Mouse (Mus musculus): ENCODE results near the gene Kctd14. TPM values are rescaled to one million over a fixed set of nuclear protein-coding genes. Genes with fewer than 3 reads are reported as not detected.

Kctd14 gene
- polyA plus RNA-seq, 1 experiment from 2014 or later, result not detected

GRCm38 (mm10) chr7:97434517-97434916 is 16.6 kb upstream of the Kctd14 start:
- H3K27me3 ChIP-seq, result no peaks in the 10 kb centered on the region
- no peak for TF ChIP-seq CTCF (IDR thresholded peaks at IDR 0.05)
- ChIA-PET POLR2A (no interaction called here), CTCF (interaction anchor here (1.5 to 2.1 kb wide), 3 partner anchors 9 to 20 kb away, joined by 3 to 7 read pairs (median 4); no protein-coding TSS in a partner anchor)
- ATAC-seq (no peak), DNase-seq (ENCODE audit: low read depth, low spot score) (no peak)
- in situ Hi-C loops (cut with MboI; ENCODE audit: low pct_unique_long_range_greater_than_20kb), result loop anchor here (25.0 kb wide), 1 partner anchor 553 kb away; no protein-coding TSS in a partner anchor

- ATAC-seq (no peak), DNase-seq (ENCODE audit: low read depth, low spot score) (no peak)
- ChIA-PET CTCF (interaction anchor here (0.9 to 2.1 kb wide), 2 partner anchors 8 to 76 kb away, joined by 3 to 9 read pairs; no protein-coding TSS in a partner anchor), POLR2A (no interaction called here)
- no peaks in the 10 kb centered on the region for H3K27me3 ChIP-seq
- TF ChIP-seq CTCF (IDR thresholded peaks at IDR 0.05), result no peak
- in situ Hi-C loops (cut with MboI; ENCODE audit: low pct_unique_long_range_greater_than_20kb), result loop anchor here (25.0 kb wide), 1 partner anchor 548 kb away; no protein-coding TSS in a partner anchor
Measured at GRCm38 (mm10) chr7:97438986-97439385, 12.1 kb upstream of the Kctd14 start.

- DNase-seq (ENCODE audit: low read depth, low spot score) (peak; percentile 66), ATAC-seq (peak; percentile 51)
- in situ Hi-C loops (cut with MboI; ENCODE audit: low pct_unique_long_range_greater_than_20kb), result loop anchor here (25.0 kb wide), 1 partner anchor 541 kb away; no protein-coding TSS in a partner anchor
- ChIA-PET CTCF (interaction anchor here (1.5 to 2.1 kb wide), 5 partner anchors 8 to 22 kb away, joined by 3 to 9 read pairs (median 7); no protein-coding TSS in a partner anchor), POLR2A (interaction anchor here (0.7 kb wide), 1 partner anchor 11 kb away, joined by 3 read pairs; no protein-coding TSS in a partner anchor)
- no peaks in the 10 kb centered on the region for H3K27me3 ChIP-seq
- TF ChIP-seq CTCF (IDR thresholded peaks at IDR 0.05), result no peak
Measured at GRCm38 (mm10) chr7:97446171-97446925, 4.8 kb upstream of the Kctd14 start.

- POLR2A ChIA-PET, result no interaction called here
Measured at GRCm38 (mm10) chr7:97447050-97447531, 4.0 kb upstream of the Kctd14 start.

DNA sequence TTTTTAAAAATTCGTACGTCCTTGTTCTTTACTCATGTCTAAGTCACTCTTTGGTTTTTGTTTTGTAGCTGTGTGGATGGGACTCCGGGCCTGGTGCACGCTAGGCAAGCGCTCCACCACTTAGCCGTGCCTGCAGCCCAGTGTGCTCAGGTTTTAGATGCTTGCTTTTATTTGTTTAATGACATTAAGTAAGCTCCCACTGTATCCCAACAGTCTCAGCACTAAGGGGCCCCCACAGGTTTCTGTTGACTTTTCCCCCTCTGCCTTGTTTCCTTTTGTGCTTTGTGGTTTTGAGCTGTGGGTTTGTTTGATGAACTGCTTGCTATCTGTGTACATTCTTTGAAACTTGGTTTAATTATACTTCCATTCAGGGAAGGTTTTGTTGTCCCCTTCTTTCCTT is 1.1 kb downstream of the Kctd14 start:
- in situ Hi-C loops (cut with MboI; ENCODE audit: low pct_unique_long_range_greater_than_20kb), result no loop called here
- POLR2A ChIA-PET, result no interaction called here
- no peak for TF ChIP-seq CTCF (IDR thresholded peaks at IDR 0.05)
- no peak for ATAC-seq
- no peak for DNase-seq (ENCODE audit: low read depth, low spot score)
- H3K27me3 ChIP-seq, result no peaks in the 10 kb centered on the region
- CTCF ChIA-PET, result interaction anchor here (1.7 kb wide), 1 partner anchor 14 kb away, joined by 5 read pairs; no protein-coding TSS in a partner anchor

More at GRCm38 (mm10) chr7:97447050-97447531, 4.0 kb upstream of the Kctd14 start:
- in situ Hi-C loops (cut with MboI; ENCODE audit: low pct_unique_long_range_greater_than_20kb), result loop anchor here (25.0 kb wide), 1 partner anchor 540 kb away; no protein-coding TSS in a partner anchor
- CTCF ChIA-PET, result interaction anchor here (0.6 to 2.1 kb wide), 7 partner anchors 9 to 53 kb away, joined by 3 to 9 read pairs (median 7); no protein-coding TSS in a partner anchor
- DNase-seq (ENCODE audit: low read depth, low spot score) (no peak), ATAC-seq (peak; percentile 17)
- no peaks in the 10 kb centered on the region for H3K27me3 ChIP-seq
- TF ChIP-seq CTCF (IDR thresholded peaks at IDR 0.05), result no peak

DNA sequence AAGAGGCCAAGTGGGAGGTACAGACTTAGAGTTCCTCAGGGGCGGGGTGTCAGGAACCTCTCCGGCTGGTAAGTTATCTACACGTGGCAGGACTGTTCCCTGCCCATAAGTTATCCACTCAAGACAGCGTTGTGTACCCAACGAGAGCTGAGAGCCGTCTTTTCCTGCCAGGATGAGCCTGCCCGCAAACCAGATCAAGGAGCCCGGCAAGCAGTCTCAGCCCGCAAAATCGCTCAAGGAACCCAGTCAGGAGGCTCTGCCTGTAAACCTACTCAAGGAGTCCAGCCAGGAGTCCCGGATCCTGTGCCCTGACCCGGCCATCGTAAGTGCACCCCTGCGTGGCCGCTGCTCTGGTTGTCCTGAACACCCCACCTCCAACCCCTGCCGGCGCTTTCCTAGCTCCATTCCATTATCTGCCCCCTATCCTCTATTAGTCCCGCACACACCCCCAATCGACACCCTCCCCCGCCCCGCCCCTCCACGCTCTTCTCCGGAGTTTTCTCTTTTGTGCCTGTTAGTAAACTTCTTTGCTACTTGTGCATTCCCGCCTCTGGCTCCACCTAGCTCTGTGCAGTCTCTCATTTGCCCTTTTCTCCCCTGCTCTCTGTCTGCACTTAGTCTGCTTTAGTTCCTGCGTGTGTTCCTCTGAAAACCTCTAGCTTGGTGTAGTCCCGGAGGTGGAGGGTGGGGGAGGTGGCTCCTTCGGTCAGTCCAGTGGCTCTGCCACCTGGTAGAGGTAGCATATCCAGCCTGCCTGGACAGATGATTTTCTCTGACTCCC is 2.2 kb downstream of the Kctd14 start:
- ChIA-PET POLR2A (no interaction called here), CTCF (no interaction called here)
- TF ChIP-seq CTCF (IDR thresholded peaks at IDR 0.05), result no peak
- ATAC-seq, result no peak
- DNase-seq (ENCODE audit: low read depth, low spot score), result no peak
- in situ Hi-C loops (cut with MboI; ENCODE audit: low pct_unique_long_range_greater_than_20kb), result no loop called here
- H3K27me3 ChIP-seq, result no peaks in the 10 kb centered on the region

- no peak for ATAC-seq
- DNase-seq (ENCODE audit: low read depth, low spot score), result no peak
- in situ Hi-C loops (cut with MboI; ENCODE audit: low pct_unique_long_range_greater_than_20kb), result no loop called here
- TF ChIP-seq CTCF (IDR thresholded peaks at IDR 0.05), result no peak
- H3K27me3 ChIP-seq, result no peaks in the 10 kb centered on the region
- CTCF ChIA-PET, result interaction anchor here (1.3 to 1.5 kb wide), 2 partner anchors 20 to 30 kb away, joined by 3 read pairs; no protein-coding TSS in a partner anchor
- POLR2A ChIA-PET, result interaction anchor here (1.1 kb wide), 1 partner anchor 24 kb away, joined by 4 read pairs; no protein-coding TSS in a partner anchor
Measured at GRCm38 (mm10) chr7:97454795-97455194, 3.7 kb downstream of the Kctd14 start.

DNA sequence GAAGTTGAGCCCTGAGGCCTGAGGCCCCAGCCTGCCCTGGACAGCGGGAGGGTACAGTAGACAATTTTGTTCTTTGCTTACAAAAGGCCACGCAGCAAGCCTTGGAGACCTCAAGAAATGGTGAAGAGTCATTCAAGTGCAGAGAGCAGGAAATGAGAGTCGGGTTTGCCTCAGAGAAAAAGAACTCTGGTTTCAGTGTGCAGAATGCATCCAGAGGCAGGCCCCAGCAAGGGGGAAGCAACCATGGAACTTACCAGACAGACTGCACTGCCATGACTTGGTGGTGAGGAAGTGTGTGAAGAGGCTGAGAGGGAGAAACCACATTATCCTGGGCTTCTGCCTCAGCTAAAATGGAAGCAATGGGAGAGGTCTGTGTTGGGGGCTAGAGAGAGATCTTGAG is 4.5 kb downstream of the Kctd14 start:
- in situ Hi-C loops (cut with MboI; ENCODE audit: low pct_unique_long_range_greater_than_20kb), result no loop called here
- DNase-seq (ENCODE audit: low read depth, low spot score) (no peak), ATAC-seq (no peak)
- CTCF ChIA-PET, result interaction anchor here (1.3 to 1.5 kb wide), 2 partner anchors 21 to 31 kb away, joined by 3 read pairs; no protein-coding TSS in a partner anchor
- H3K27me3 ChIP-seq, result no peaks in the 10 kb centered on the region
- no peak for TF ChIP-seq CTCF (IDR thresholded peaks at IDR 0.05)
- POLR2A ChIA-PET, result no interaction called here

- DNase-seq (ENCODE audit: low read depth, low spot score) (no peak), ATAC-seq (no peak)
- in situ Hi-C loops (cut with MboI; ENCODE audit: low pct_unique_long_range_greater_than_20kb), result no loop called here
- no peak for TF ChIP-seq CTCF (IDR thresholded peaks at IDR 0.05)
- POLR2A ChIA-PET, result no interaction called here
- H3K27me3 ChIP-seq, result no peaks in the 10 kb centered on the region
- CTCF ChIA-PET, result interaction anchor here (1.0 to 1.8 kb wide), 2 partner anchors 11 to 103 kb away, joined by 3 to 5 read pairs; no protein-coding TSS in a partner anchor
Measured at GRCm38 (mm10) chr7:97473001-97473400, 21.9 kb downstream of the Kctd14 start.

DNA sequence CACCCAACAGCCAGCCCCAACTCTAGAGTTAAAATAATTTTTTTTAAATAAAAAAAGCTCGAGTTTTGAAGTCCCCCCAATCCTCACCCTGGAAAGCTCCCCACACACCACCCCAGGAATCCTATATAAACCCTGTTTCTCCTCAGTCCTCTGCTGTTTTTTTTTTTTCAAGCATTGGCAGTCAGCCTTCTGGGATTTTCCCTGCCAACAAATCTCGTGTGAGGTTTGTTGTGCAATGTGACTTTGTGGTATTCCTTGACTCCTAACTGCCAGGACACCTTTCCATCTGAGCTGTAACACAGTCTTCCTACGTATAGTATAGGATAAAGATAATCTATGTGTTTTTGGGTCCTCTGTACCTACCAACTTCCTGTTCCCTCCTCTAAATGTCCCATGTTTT is 28.2 kb downstream of the Kctd14 start:
- in situ Hi-C loops (cut with MboI; ENCODE audit: low pct_unique_long_range_greater_than_20kb), result no loop called here

More for the DNA sequence above, 28.2 kb downstream of the Kctd14 start:
- CTCF ChIA-PET, result interaction anchor here (2.0 to 2.5 kb wide), 2 partner anchors 55 to 99 kb away, joined by 4 to 7 read pairs; partner anchors contain the start of gene Aamdc
- POLR2A ChIA-PET, result interaction anchor here (0.7 to 1.0 kb wide), 3 partner anchors 25 to 88 kb away, joined by 3 to 4 read pairs (median 4); no protein-coding TSS in a partner anchor
- ATAC-seq (no peak), DNase-seq (ENCODE audit: low read depth, low spot score) (no peak)
- TF ChIP-seq CTCF (IDR thresholded peaks at IDR 0.05), result no peak
- H3K27me3 ChIP-seq, result no peaks in the 10 kb centered on the region
